Mouse (Mus musculus) stomach, postnatal 0 days (tissue): Measurements from ENCODE around the gene Jak2.

ENCODE experiments used
- CTCF ChIP-seq: IDR thresholded peaks from 2 replicates; pipeline ENCODE4 v1.5.1; 2016; ENCODE audit warnings: antibody characterized with exemption, low read depth, mild to moderate bottlenecking, moderate library complexity
- EP300 ChIP-seq: optimal IDR thresholded peaks from 2 replicates; pipeline ENCODE3; 2016; ENCODE audit warnings: antibody characterized with exemption

DNA sequence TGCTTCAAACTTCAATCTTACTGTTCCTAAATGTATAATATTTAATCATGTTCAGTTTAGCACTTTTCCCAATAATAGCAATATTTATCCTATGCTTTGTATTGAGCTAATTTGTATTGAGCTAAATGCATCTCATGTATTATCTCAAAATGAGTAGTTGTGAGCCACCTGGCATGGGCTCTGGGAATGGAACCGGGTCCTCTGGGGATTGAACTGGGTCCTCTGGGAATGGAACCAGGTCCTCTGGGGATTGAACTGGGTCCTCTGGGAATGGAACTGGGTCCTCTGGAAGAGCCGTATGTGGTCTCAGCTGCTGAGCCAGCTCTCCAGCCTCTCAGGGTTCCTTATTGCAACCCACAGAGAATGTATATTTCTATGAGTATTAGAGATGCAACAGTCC is 50.5 kb downstream of the Jak2 start:
- no peak for TF ChIP-seq CTCF
- no peak for TF ChIP-seq EP300
